Mouse (Mus musculus): Measurements from ENCODE around the gene Cfap61. TPM values are rescaled to one million over a fixed set of nuclear protein-coding genes. Genes with fewer than 3 reads are reported as not detected.

The Cfap61 gene
- total RNA-seq, 2 experiments from 2014 or later = 0.95 to 1.2 TPM

GRCm38 (mm10) chr2:146117915-146118403 lies 183.4 kb downstream of the Cfap61 start:
- no peak for DNase-seq (ENCODE audit: low spot score)
- intact Hi-C loops (cut with DNase I) = no loop called here

- intact Hi-C loops (cut with DNase I) = no loop called here
- no peak for DNase-seq (ENCODE audit: low spot score)
Observed at GRCm38 (mm10) chr2:146121551-146121950, 187.0 kb downstream of the Cfap61 start.

DNA sequence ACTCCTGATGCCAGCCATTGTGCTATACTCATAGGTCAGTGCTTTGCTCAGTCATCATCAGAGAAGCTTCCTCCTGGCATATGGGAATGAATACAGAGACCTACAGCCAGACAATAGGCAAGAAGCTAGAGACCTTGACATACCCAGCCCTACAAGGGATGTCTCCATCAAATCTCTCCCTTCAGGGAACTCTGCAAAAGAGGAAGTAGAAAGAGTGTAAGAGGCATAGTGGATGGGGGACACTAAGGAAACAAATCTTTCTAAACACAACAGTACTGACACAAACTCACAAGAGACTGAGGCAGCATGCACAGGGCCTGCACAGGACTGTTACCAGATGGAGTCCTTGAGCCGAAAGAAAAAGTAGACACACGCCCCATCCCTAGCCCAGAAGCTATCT lies 190.5 kb downstream of the Cfap61 start:
- no peak for DNase-seq (ENCODE audit: low spot score)
- intact Hi-C loops (cut with DNase I) = no loop called here

DNA sequence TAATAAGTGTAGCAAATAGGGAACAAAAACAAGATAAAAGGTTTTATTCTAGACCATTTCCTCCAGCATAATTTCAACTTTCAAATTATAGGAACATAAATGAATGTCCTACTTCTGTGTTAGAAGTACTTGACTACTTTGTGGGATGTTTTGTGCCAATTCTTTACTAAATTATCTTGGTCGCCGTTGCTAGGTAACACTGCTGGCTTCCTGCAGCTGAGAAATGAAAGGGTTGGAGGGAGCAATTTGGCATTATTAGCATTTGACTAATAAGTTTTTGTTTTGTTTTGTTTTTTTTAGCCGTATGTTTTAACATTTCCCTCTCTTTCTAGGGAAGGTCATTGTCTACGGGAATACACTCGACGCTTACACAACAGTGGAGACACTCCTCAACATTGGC lies 194.0 kb downstream of the Cfap61 start:
- intact Hi-C loops (cut with DNase I) = no loop called here
- DNase-seq (ENCODE audit: low spot score) = no peak

GRCm38 (mm10) chr2:146130514-146130913 lies 195.9 kb downstream of the Cfap61 start:
- intact Hi-C loops (cut with DNase I) = no loop called here
- no peak for DNase-seq (ENCODE audit: low spot score)

GRCm38 (mm10) chr2:146134275-146134674 lies 199.7 kb downstream of the Cfap61 start:
- no peak for DNase-seq (ENCODE audit: low spot score)
- intact Hi-C loops (cut with DNase I) = no loop called here

- intact Hi-C loops (cut with DNase I) = no loop called here
- DNase-seq (ENCODE audit: low spot score) = no peak
Observed at GRCm38 (mm10) chr2:146140711-146141110, 206.1 kb downstream of the Cfap61 start.

DNA sequence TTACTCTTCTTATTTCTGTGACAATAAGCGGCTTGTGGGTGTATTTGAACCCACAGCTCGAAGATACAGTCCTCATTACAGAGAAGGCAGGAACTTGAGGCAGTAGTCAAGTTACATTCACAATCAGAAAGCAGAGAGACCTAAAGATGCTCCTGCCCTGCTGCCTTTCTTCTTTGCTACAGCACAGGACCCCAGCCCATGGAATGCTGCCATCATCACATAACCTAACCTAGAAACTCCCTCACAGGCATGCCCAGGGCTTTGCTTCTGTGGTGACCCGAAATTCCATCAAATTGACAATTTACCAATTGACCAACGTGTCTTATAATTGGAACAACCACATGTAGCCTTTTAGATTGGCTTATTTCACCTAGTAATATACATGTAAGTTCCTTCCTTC lies 212.7 kb downstream of the Cfap61 start:
- DNase-seq (ENCODE audit: low spot score) = no peak
- intact Hi-C loops (cut with DNase I) = no loop called here

GRCm38 (mm10) chr2:146147801-146148200 lies 213.2 kb downstream of the Cfap61 start:
- no peak for DNase-seq (ENCODE audit: low spot score)
- intact Hi-C loops (cut with DNase I) = no loop called here

DNA sequence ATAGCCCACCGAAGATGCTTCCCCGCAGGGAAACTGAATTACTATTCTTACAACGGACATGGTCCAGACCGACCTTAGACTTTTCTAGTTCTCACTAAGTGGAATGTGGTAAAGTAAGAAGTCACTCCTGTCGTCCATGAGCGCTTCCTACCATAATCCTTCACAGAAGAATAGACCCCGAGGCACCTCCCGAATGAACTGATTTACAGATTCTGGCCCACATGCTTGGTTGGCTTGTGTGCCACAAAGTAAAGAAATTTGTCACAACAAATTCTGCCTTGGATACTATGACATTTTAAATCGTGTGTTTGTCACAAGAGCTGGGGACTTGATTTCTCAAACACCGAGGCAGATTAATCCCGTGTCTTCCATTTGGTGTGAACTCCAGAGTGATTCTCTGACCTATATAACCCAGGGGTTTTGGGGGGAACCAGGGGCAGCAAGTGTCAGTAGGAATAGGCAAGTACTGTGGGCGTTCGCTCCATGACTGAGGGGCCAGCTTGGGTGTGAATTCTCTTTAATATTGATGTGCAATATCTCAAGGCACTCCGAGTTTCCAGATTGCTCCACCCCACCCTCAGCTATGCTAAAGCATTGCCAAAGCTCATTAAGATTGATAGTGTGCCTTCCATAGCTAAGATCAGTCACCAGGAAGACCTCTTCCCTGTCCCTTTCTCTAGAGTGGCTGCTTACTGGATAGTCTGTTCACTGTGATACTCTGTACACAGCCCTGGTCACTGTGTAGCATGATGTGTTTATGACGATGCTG lies 214.8 kb downstream of the Cfap61 start:
- DNase-seq (ENCODE audit: low spot score) = no peak
- intact Hi-C loops (cut with DNase I) = no loop called here

GRCm38 (mm10) chr2:146168017-146168803 lies 233.6 kb downstream of the Cfap61 start:
- DNase-seq (ENCODE audit: low spot score) = peak; percentile 4
- intact Hi-C loops (cut with DNase I) = no loop called here

DNA sequence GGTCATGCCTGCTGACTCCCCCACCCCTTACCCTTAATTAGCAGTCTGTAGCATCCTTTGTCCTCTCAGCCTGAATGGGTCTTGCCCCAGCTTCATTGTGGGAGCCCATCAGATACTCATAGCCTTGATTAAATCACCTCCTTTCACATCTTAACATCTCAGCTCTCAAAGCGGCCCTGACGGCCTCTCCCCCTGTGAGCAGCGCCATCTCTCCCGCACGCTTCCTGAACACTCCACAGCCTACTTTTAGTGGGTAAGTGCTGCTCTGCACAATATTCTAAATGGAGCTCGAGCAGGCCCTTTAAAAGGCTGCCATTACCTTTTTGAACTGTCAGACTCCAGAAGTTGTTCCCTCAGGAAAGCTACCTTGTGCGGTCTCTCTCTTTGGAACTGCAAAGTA lies 234.9 kb downstream of the Cfap61 start:
- no peak for DNase-seq (ENCODE audit: low spot score)
- intact Hi-C loops (cut with DNase I) = no loop called here

- no peak for DNase-seq (ENCODE audit: low spot score)
- intact Hi-C loops (cut with DNase I) = no loop called here
Observed at GRCm38 (mm10) chr2:146172106-146172505, 237.5 kb downstream of the Cfap61 start.

- intact Hi-C loops (cut with DNase I) = no loop called here
- DNase-seq (ENCODE audit: low spot score) = no peak
Observed at GRCm38 (mm10) chr2:146174173-146174572, 239.6 kb downstream of the Cfap61 start.

GRCm38 (mm10) chr2:146178718-146179117 lies 244.1 kb downstream of the Cfap61 start:
- DNase-seq (ENCODE audit: low spot score) = no peak
- intact Hi-C loops (cut with DNase I) = no loop called here

GRCm38 (mm10) chr2:146183830-146184793 lies 249.5 kb downstream of the Cfap61 start:
- no peak for DNase-seq (ENCODE audit: low spot score)
- intact Hi-C loops (cut with DNase I) = no loop called here

GRCm38 (mm10) chr2:146196126-146196525 lies 261.5 kb downstream of the Cfap61 start:
- intact Hi-C loops (cut with DNase I) = no loop called here
- DNase-seq (ENCODE audit: low spot score) = no peak

GRCm38 (mm10) chr2:146197947-146198346 lies 263.4 kb downstream of the Cfap61 start:
- intact Hi-C loops (cut with DNase I) = no loop called here
- no peak for DNase-seq (ENCODE audit: low spot score)

DNA sequence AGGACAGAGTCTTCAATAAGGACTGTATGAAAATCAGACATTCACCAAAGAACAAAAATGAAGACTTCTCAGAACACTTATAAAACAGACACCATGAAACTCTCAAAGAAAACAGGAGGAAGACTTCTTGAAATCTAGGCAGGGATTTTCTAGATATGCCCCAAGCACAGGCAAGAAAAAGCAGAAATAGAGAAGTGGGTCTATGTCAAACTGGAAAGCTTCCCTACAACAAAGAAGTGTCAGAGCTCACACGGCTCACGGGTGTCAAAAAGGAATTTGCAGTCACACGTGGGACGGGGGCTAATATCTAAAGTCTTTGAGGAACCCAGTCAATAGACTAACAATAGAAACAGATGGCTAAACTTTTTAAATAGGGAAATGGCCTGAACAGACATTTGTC lies 276.4 kb downstream of the Cfap61 start:
- intact Hi-C loops (cut with DNase I) = loop anchor here (10.0 kb wide), 1 partner anchor 204 kb away; no protein-coding TSS in a partner anchor
- DNase-seq (ENCODE audit: low spot score) = no peak

DNA sequence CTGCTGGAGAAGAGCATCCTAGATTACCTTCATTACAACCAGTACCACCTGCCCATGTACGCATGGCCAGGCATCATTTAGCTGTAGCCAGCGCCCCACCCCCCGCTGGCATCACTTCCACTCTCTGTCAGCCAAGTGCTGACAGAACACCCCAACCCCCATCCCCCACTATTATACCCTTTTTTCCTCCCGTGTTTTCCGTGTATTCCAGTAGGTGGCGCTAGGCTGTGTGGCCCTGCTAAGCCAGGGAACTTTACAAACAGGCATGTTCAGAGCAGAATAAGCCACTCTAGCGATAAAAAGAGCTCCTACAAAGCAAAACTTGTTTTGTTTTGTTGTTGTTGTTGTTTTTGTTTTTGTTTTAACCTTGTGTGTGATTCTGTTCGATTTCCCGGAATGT lies 280.1 kb downstream of the Cfap61 start:
- intact Hi-C loops (cut with DNase I) = loop anchor here (10.0 kb wide), 1 partner anchor 200 kb away; no protein-coding TSS in a partner anchor
- DNase-seq (ENCODE audit: low spot score) = no peak

Measured in heart, postnatal 25 days (tissue).